Mouse (Mus musculus) kidney, postnatal 0 days (tissue): ENCODE measurements at regions not wholly inside any gene's neighbourhood (a gene's known extent, or its start where the extent isn't known, plus 50 kb on each side); places are given as distances from the start of the nearest gene placed in this dataset.

ENCODE experiments used
- ATAC-seq: fragments of 200-750 bp; cut with Nextera tagmentation; replicated peaks from 2 replicates; pipeline ENCODE4 v1.8.0; 2017; ENCODE audit warnings: low read depth, moderate number of reproducible peaks, moderate TSS enrichment, moderate library complexity; ENCODE audit not compliant: low FRiP score
- DNase-seq: peaks from one replicate; pipeline ENCODE4 v3.0.0-alpha.2; 2016; ENCODE audit warnings: low spot score
- H3K27ac ChIP-seq: fragments of 300-500 bp; sonication (generic); 2 replicates; pipeline ENCODE4 v1.5.1; 2014; ENCODE audit warnings: mild to moderate bottlenecking
- H3K27me3 ChIP-seq: fragments of 300-500 bp; sonication (generic); 2 replicates; pipeline ENCODE4 v1.6.1; 2014; ENCODE audit warnings: low read length, mixed read lengths; ENCODE audit not compliant: insufficient read depth
- H3K36me3 ChIP-seq: fragments of 300-500 bp; sonication (generic); 2 replicates; pipeline ENCODE4 v1.6.1; 2014; ENCODE audit warnings: low read length, mixed read lengths; ENCODE audit not compliant: insufficient read depth
- H3K4me1 ChIP-seq: fragments of 300-500 bp; sonication (generic); replicated peaks from 2 replicates; pipeline ENCODE4 v1.6.1; 2014; ENCODE audit warnings: antibody characterized with exemption, low read length, mixed read lengths; ENCODE audit not compliant: insufficient read depth
- H3K4me2 ChIP-seq: fragments of 300-500 bp; sonication (generic); 2 replicates; pipeline ENCODE4 v1.6.1; 2014; ENCODE audit warnings: mild to moderate bottlenecking, low read length, moderate library complexity, mixed read lengths
- H3K4me3 ChIP-seq: fragments of 300-500 bp; sonication (generic); replicated peaks from 2 replicates; pipeline ENCODE4 v1.5.1; 2014; ENCODE audit warnings: low read depth, low read length
- H3K9ac ChIP-seq: fragments of 300-500 bp; sonication (generic); 2 replicates; pipeline ENCODE4 v1.6.1; 2014; ENCODE audit warnings: low read depth, low read length
- H3K9me3 ChIP-seq: fragments of 300-500 bp; sonication (generic); replicated peaks from 2 replicates; pipeline ENCODE4 v1.6.1; 2016; ENCODE audit warnings: low read length, inconsistent platforms, mixed read lengths
- CTCF ChIP-seq: IDR thresholded peaks from 2 replicates; pipeline ENCODE4 v1.5.1; 2016; ENCODE audit warnings: antibody characterized with exemption, low read depth, mild to moderate bottlenecking, moderate library complexity
- WGBS: fragments of 180-500 bp; shearing (Covaris S2); extraction: QIAGEN DNeasy Blood & Tissue Kit; methylation state at CpG from one replicate; pipeline ENCODE4 v1.1.7; 2014; 5-methylcytosine and 5-hydroxymethylcytosine counted together

- H3K27ac ChIP-seq, result no peak overlapping the region
- no peak overlapping the region for H3K4me3 ChIP-seq
- no peak overlapping the region for H3K9ac ChIP-seq
- ATAC-seq, result peak; percentile 47; the same call in 1 of the 2 replicates
- H3K27me3 ChIP-seq, result no peaks in the 10 kb centered on the region
- WGBS, result 36% methylated on average over 14 of the region's 14 CpGs
- no peak overlapping the region for H3K4me2 ChIP-seq
- H3K4me1 ChIP-seq, result peaks cover 18% of the 10 kb centered on the region
- no peaks in the 10 kb centered on the region for H3K9me3 ChIP-seq
- TF ChIP-seq CTCF, result no peak
- DNase-seq, result peak; percentile 69
- no peaks in the 10 kb centered on the region for H3K36me3 ChIP-seq
Observed at GRCm38 (mm10) chr16:30774951-30775661, 175.6 kb downstream of the Fam43a start.

DNA sequence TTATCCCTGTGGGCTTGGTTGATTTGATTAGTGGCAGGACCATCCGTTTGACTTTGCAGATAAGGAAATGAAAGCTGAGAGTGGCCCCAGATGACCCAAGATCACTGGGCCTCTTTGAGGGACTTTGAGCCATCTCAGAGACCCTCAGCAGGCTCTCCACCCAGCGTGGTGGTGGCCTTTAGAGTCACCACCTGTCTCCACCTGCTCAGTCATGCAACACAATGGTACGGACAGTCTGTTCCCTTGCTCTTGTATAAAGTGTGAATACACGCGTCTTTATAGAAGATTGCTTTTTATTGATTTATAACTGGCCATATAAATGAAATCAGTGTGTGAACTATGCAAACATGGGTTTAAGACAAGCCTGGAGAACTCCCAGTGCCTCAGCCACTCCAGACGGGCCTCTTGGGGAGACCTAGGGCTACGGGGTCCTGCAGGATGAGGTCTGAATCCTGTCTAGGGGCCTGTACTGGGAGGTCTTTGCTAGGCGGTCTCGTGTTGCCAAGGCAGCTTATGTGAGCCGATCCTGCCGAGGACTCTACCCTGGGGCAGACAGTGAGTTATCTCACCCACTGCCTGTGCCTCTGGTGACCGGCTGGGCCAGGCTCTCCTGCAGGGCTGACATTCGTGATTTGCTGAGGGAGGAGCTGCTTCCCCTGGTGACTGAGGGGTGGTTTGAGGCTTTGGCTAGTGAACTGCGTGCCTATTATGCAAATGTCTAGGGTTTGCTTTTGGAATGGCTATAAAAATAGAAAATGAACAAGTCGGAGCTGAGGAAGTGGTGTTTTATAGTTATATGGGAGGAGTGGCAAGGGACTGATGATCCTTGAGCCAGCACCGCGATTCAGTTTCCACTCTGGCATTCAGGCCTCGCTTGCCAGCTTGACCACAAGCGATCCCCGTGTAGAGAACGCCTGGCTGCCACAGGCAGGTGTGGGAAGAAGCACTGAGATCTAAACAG, 176.5 kb downstream of the Fam43a start:
- Histone ChIP-seq H3K9ac (no peak overlapping the region), H3K4me2 (no peak overlapping the region), H3K27me3 (no peaks in the 10 kb centered on the region), H3K4me1 (peaks cover 18% of the 10 kb centered on the region), H3K27ac (no peak overlapping the region), H3K4me3 (no peak overlapping the region), H3K9me3 (no peaks in the 10 kb centered on the region), H3K36me3 (no peaks in the 10 kb centered on the region)
- no peak for TF ChIP-seq CTCF
- ATAC-seq (no peak), DNase-seq (no peak)
- WGBS, result 33% methylated on average over 21 of the region's 21 CpGs

DNA sequence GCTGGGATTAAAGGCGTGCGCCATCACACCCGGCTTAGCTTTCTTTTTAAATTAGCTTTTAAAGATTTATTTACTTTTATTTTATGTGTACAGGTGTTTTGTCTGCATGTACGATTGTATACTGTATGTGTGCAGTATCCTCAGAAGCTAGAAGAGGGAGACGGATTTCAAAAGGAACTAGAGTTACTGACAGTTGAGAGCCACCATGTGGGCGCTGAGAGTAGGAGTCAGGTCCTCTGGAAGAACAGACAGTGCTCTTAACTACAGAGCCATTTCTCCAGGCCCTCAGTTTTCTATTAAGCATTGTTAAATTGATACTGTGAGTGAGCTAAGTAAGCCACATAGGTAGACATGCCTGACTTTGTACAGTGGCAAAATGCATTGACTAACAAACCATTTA, 177.9 kb downstream of the Fam43a start:
- no peaks in the 10 kb centered on the region for H3K27me3 ChIP-seq
- no peak for ATAC-seq
- H3K36me3 ChIP-seq, result no peaks in the 10 kb centered on the region
- peaks cover 18% of the 10 kb centered on the region for H3K4me1 ChIP-seq
- 92% methylated on average over 6 of the region's 6 CpGs for WGBS
- no peak for TF ChIP-seq CTCF
- H3K4me3 ChIP-seq, result no peak overlapping the region
- H3K9ac ChIP-seq, result no peak overlapping the region
- no peak overlapping the region for H3K4me2 ChIP-seq
- no peaks in the 10 kb centered on the region for H3K9me3 ChIP-seq
- DNase-seq, result no peak
- no peak overlapping the region for H3K27ac ChIP-seq

DNA sequence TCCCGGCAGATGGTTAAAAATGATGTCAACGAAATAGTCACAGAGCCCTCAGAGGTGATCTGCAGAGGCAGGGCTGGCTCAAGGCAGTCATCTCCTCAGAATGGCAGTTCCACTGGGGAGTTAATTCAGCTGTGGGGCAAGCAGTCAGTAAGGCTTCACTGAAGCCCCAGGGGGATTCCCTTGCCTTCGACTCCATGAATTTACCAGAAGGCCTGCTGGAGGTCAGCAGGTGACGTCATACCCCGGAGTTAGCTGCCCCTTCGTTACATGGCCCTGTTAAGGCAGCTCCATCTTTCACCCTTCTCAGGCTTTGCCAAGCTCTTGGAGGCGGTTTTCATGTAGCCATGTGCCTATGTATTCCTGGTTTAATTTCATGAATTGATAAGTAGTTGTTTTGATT, 178.6 kb downstream of the Fam43a start:
- peaks cover 18% of the 10 kb centered on the region for H3K4me1 ChIP-seq
- TF ChIP-seq CTCF, result no peak
- no peaks in the 10 kb centered on the region for H3K9me3 ChIP-seq
- no peak overlapping the region for H3K4me2 ChIP-seq
- H3K36me3 ChIP-seq, result no peaks in the 10 kb centered on the region
- H3K4me3 ChIP-seq, result no peak overlapping the region
- ATAC-seq (no peak), DNase-seq (no peak)
- no peak overlapping the region for H3K27ac ChIP-seq
- H3K9ac ChIP-seq, result no peak overlapping the region
- no peaks in the 10 kb centered on the region for H3K27me3 ChIP-seq
- WGBS, result 72% methylated on average over 7 of the region's 7 CpGs

GRCm38 (mm10) chr16:30778945-30779344, 179.4 kb downstream of the Fam43a start:
- ATAC-seq, result no peak
- TF ChIP-seq CTCF, result no peak
- no peak overlapping the region for H3K27ac ChIP-seq
- no peaks in the 10 kb centered on the region for H3K27me3 ChIP-seq
- no peak for DNase-seq
- H3K9ac ChIP-seq, result no peak overlapping the region
- 63% methylated on average over 5 of the region's 5 CpGs for WGBS
- H3K4me3 ChIP-seq, result no peak overlapping the region
- H3K9me3 ChIP-seq, result no peaks in the 10 kb centered on the region
- H3K4me2 ChIP-seq, result no peak overlapping the region
- H3K4me1 ChIP-seq, result peaks cover 18% of the 10 kb centered on the region
- H3K36me3 ChIP-seq, result no peaks in the 10 kb centered on the region

DNA sequence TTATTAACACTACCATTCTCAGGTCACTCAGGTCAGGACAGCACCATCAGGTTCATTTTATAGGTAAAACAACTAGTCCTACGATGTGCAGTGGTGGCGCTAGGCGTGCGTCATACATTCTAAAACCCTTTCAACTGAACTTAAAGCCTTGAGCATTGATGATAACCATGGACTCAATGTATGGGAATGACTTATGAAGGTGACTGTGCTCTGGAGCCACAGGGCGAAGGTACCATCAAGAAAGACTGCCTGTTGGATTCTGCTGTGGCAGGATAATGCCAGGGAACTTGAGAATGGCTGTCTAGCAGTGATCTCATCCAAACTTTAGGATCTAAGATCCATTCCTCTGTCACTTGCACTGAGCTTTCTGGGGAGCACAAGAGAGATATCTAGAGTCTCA, 184.7 kb downstream of the Fam43a start:
- H3K36me3 ChIP-seq, result no peaks in the 10 kb centered on the region
- no peak for DNase-seq
- no peak for TF ChIP-seq CTCF
- no peak overlapping the region for H3K4me3 ChIP-seq
- no peaks in the 10 kb centered on the region for H3K4me1 ChIP-seq
- no peak for ATAC-seq
- WGBS, result 94% methylated on average over 5 of the region's 5 CpGs
- no peaks in the 10 kb centered on the region for H3K27me3 ChIP-seq
- no peak overlapping the region for H3K9ac ChIP-seq
- H3K27ac ChIP-seq, result no peak overlapping the region
- no peaks in the 10 kb centered on the region for H3K9me3 ChIP-seq
- H3K4me2 ChIP-seq, result no peak overlapping the region
